Comparison of ENCODE assay signal across 8 mouse cellular contexts in genomic region chr4:128811382-128812056, GRCm38 (mm10). TPM values are rescaled to one million over a fixed set of nuclear protein-coding genes. Genes with fewer than 3 reads are reported as not detected.
DNase-seq lines count a peak whose midpoint lies in the region; ATAC-seq lines count a peak whose summit lies in the region.

No protein-coding gene starts in this region.

- H3K27me3 ChIP-seq in intestine, embryonic 14.5 days (replicated peaks; ENCODE audit: control insufficient read depth, insufficient read depth, low read length) = no peaks in the 10 kb centered on the region

- peak overlapping the region; percentile 62 for H3K4me2 ChIP-seq in intestine, embryonic 14.5 days (ENCODE audit: low read length)

- peak overlapping the region; percentile 39 for H3K4me3 ChIP-seq in intestine, embryonic 14.5 days (ENCODE audit: low read depth, low read length)

- H3K36me3 ChIP-seq in intestine, embryonic 14.5 days (ENCODE audit: control insufficient read depth, insufficient read depth, low read length) = no peaks in the 10 kb centered on the region

- WGBS in intestine, embryonic 14.5 days = 12% methylated on average over 16 of the region's 16 CpGs

- intact Hi-C loops in left cerebral cortex, postnatal 10 days (cut with DNase I) = no loop called here

- peak; percentile 54 to 75 for DNase-seq in urinary bladder, adult 18-20 months (ENCODE audit: low spot score in 2 of 2)
- no peak for DNase-seq in urinary bladder, adult 2 months (ENCODE audit: low spot score)
- DNase-seq in embryo, embryonic 11.5 days (ENCODE audit: low read depth, low spot score) = peak; percentile 74
- peak; percentile 79 for DNase-seq in gastrocnemius, postnatal 25 days
- peak; percentile 69 for DNase-seq in intestine, embryonic 14.5 days (ENCODE audit: low spot score)
- DNase-seq in left cerebral cortex, postnatal 10 days (ENCODE audit: extremely low spot score in 1 of 2, low spot score in 2 of 2) = peak; percentile 83 to 88
- DNase-seq in right cerebral cortex, postnatal 25 days = peak; percentile 86

- peak; percentile 90 for ATAC-seq in intestine, embryonic 14.5 days (replicated peaks; ENCODE audit: low FRiP score, low TSS enrichment, low read depth)
- peak; percentile 91 for ATAC-seq in megakaryocyte progenitor cell, adult 5-6 weeks (replicated peaks; ENCODE audit: poor library complexity)

- H3K9ac ChIP-seq in intestine, embryonic 14.5 days (ENCODE audit: low read length) = peak overlapping the region; percentile 45

- peaks cover 7% of the 10 kb centered on the region; the same call in 1 of the 2 replicates for H3K4me1 ChIP-seq in intestine, embryonic 14.5 days (replicated peaks; ENCODE audit: control insufficient read depth, insufficient read depth, low read length)

- H3K9me3 ChIP-seq in intestine, embryonic 14.5 days (ENCODE audit: control insufficient read depth, low read length) = no peaks in the 10 kb centered on the region

- H3K27ac ChIP-seq in intestine, embryonic 14.5 days (ENCODE audit: low read depth) = peak overlapping the region; percentile 2; the same call in 1 of the 2 replicates

RNA-seq across cellular contexts. Expression of gene Zfp362, which starts 5.7 kb away (rescaled TPM):
- 14.0 and 24.4 TPM in 2 replicates for polyA plus RNA-seq in urinary bladder, adult 2 months (2012; rRNA removed)
- total RNA-seq in gastrocnemius, postnatal 25 days (2021) = 10 to 100 TPM in 1 of 2 experiments, 1 to 10 TPM in 1; 9.9 to 10.5 TPM
- polyA plus RNA-seq in intestine, embryonic 14.5 days (2014; fragmentation: Nextera tagmentation; extraction: Ambion mirVana) = 30.5 and 31.3 TPM in 2 replicates
- 10 to 100 TPM; 43.4 to 45.5 TPM for total RNA-seq in left cerebral cortex, postnatal 10 days (2021)
- total RNA-seq in megakaryocyte progenitor cell, adult 5-6 weeks (2015) = 20.5 and 22.2 TPM in 2 replicates
- 4.7 and 5.7 TPM in 2 replicates for total RNA-seq in megakaryocyte progenitor cell, adult 5-6 weeks (2017)

RNA-seq across cellular contexts. Expression of gene A3galt2, which starts 56.4 kb away (rescaled TPM):
- 0.28 and 0.33 TPM in 2 replicates for polyA plus RNA-seq in urinary bladder, adult 2 months (2012; rRNA removed)
- total RNA-seq in gastrocnemius, postnatal 25 days (2021) = under 1 TPM in 1 of 2 experiments, not detected in 1; 0.13 TPM
- 0.16 and 0.35 TPM in 2 replicates for polyA plus RNA-seq in intestine, embryonic 14.5 days (2014; fragmentation: Nextera tagmentation; extraction: Ambion mirVana)
- under 1 TPM; 0.45 to 0.47 TPM for total RNA-seq in left cerebral cortex, postnatal 10 days (2021)
- not detected in 2 replicates for total RNA-seq in megakaryocyte progenitor cell, adult 5-6 weeks (2015)
- total RNA-seq in megakaryocyte progenitor cell, adult 5-6 weeks (2017) = not detected in 2 replicates
